In genomic region chr10:60639291-60639690, GRCm38 (mm10) we compare ENCODE assay signal across 21 mouse cellular contexts. TPM values are rescaled to one million over a fixed set of nuclear protein-coding genes. Genes with fewer than 3 reads are reported as not detected.
DNase-seq lines count a peak whose midpoint lies in the region; ATAC-seq and TF ChIP-seq lines count a peak whose summit lies in the region.
"Had no signal": no experiment of that assay in that cellular context is flagged by ENCODE, and none has a peak within 500 bp of the region (broad histone marks: within the 10 kb centered on the region; RNA-seq: fewer than 3 reads in every experiment).

No protein-coding gene starts in this region.

- TF ChIP-seq CTCF in CH12.LX (conservative IDR thresholded peaks at IDR 0.05 in 1 of 2, IDR thresholded peaks at IDR 0.05 in 1 of 2; ENCODE audit: low read depth in 2 of 2, low read length in 2 of 2): no peak

- H3K27me3 ChIP-seq in CH12.LX (replicated peaks): peaks cover 80% of the 10 kb centered on the region

- no peak for TF ChIP-seq POLR2A in CH12.LX (IDR thresholded peaks at IDR 0.05; ENCODE audit: low read depth, low read length)

- no peaks in the 10 kb centered on the region for H3K79me2 ChIP-seq in CH12.LX (replicated peaks; ENCODE audit: control insufficient read depth, extremely low read depth, insufficient read depth, poor library complexity, severe bottlenecking)

- no peak overlapping the region for H3K4me3 ChIP-seq in CH12.LX (replicated peaks in 1 of 3; ENCODE audit: low read depth in 2 of 3, low read length in 2 of 3, poor library complexity in 1 of 3)
- H3K4me3 ChIP-seq: forebrain, embryonic 12.5 days; heart, embryonic 15.5 days; hindbrain, embryonic 13.5 days; liver, embryonic 12.5 days had no signal

- H3K9me3 ChIP-seq in CH12.LX (replicated peaks; ENCODE audit: low read length): no peaks in the 10 kb centered on the region
- H3K9me3 ChIP-seq: forebrain, embryonic 12.5 days; heart, embryonic 15.5 days; hindbrain, embryonic 13.5 days; liver, embryonic 12.5 days had no signal

- dilution Hi-C loops in CH12.LX (cut with MboI; ENCODE audit: extremely low pct_ligation_motif_present, extremely low pct_unique_long_range_greater_than_20kb, low sequenced_read_pairs): no loop called here

- H3K9ac ChIP-seq in CH12.LX (ENCODE audit: insufficient read depth, low read depth): no peak overlapping the region
- H3K9ac ChIP-seq: forebrain, embryonic 12.5 days; heart, embryonic 15.5 days; hindbrain, embryonic 13.5 days; liver, embryonic 12.5 days had no signal

- peak; percentile 10 to 15 for DNase-seq in frontal cortex, postnatal 10 days (ENCODE audit: low spot score in 2 of 2)
- DNase-seq in frontal cortex, postnatal 25 days (ENCODE audit: low spot score in 2 of 2): no peak
- DNase-seq in left cerebral cortex, postnatal 14 days (ENCODE audit: low spot score in 2 of 2): peak; percentile 18 to 26
- DNase-seq in left cerebral cortex, adult 18-20 months (ENCODE audit: low spot score in 2 of 2): no peak
- peak; percentile 47 for DNase-seq in CH12.LX (ENCODE audit: extremely low read depth)
- DNase-seq in adrenal gland, postnatal 36 days: no peak
- DNase-seq in natural killer cell, adult 2 months (ENCODE audit: low spot score in 2 of 2): no peak
- DNase-seq: adrenal gland, adult 8-10 months; left cerebral cortex, postnatal 4 days; retina, postnatal 1 day; thymus, adult 2 months had no signal

- H3K4me2 ChIP-seq in CH12.LX (ENCODE audit: insufficient read depth, low read depth, poor library complexity, severe bottlenecking): no peak overlapping the region
- H3K4me2 ChIP-seq: forebrain, embryonic 12.5 days; heart, embryonic 15.5 days; hindbrain, embryonic 13.5 days; liver, embryonic 12.5 days had no signal

- in situ Hi-C loops in CH12.LX (cut with MboI; ENCODE audit: low pct_ligation_motif_present, low pct_unique_long_range_greater_than_20kb, low sequenced_read_pairs): no loop called here

- no peaks in the 10 kb centered on the region for H3K36me3 ChIP-seq in CH12.LX (replicated peaks in 1 of 2; ENCODE audit: control insufficient read depth in 1 of 2, insufficient read depth in 1 of 2, low read length in 1 of 2)
- H3K36me3 ChIP-seq: forebrain, embryonic 12.5 days; heart, embryonic 15.5 days; hindbrain, embryonic 13.5 days; liver, embryonic 12.5 days had no signal

- TF ChIP-seq RAD21 in CH12.LX (IDR thresholded peaks at IDR 0.05; ENCODE audit: low read depth, low read length): no peak

- H3K4me1 ChIP-seq in CH12.LX (ENCODE audit: control insufficient read depth in 1 of 2, insufficient read depth in 2 of 2): peaks cover 15 to 37% of the 10 kb centered on the region in 2 experiments
- H3K4me1 ChIP-seq: heart, embryonic 15.5 days; liver, embryonic 12.5 days had no signal

- ATAC-seq in granulocyte monocyte progenitor cell, adult 5-6 weeks (replicated peaks; ENCODE audit: poor library complexity, severe bottlenecking): peak; percentile 62
- ATAC-seq: CD4-positive, CD25-positive, alpha-beta regulatory T cell, adult 4 months; intestine, embryonic 16.5 days; liver, embryonic 12.5 days; lung, postnatal 0 days had no signal

- H3K27ac ChIP-seq in CH12.LX (ENCODE audit: insufficient read depth, low read depth): no peak overlapping the region
- H3K27ac ChIP-seq: forebrain, embryonic 12.5 days; heart, embryonic 15.5 days; hindbrain, embryonic 13.5 days; kidney, postnatal 0 days; liver, embryonic 12.5 days had no signal

- peak; percentile 91 for TF ChIP-seq EP300 in CH12.LX (IDR thresholded peaks at IDR 0.05; ENCODE audit: low read length)

- intact Hi-C loops in left cerebral cortex, postnatal 14 days (cut with DNase I): no loop called here

TF ChIP-seq in CH12.LX, 34 proteins besides CTCF, POLR2A, EP300 and RAD21:
- TF ChIP-seq MAZ (IDR thresholded peaks at IDR 0.05; ENCODE audit: low read depth, low read length): no peak
- no peak for TF ChIP-seq TBP (conservative IDR thresholded peaks at IDR 0.05; ENCODE audit: low read depth, low read length)
- TF ChIP-seq MEF2A (IDR thresholded peaks at IDR 0.05; ENCODE audit: borderline replicate concordance, low read depth, low read length): no peak
- TF ChIP-seq ETS1 (conservative IDR thresholded peaks at IDR 0.05; ENCODE audit: low read depth, low read length): peak; percentile 75; the same call in 1 of the 2 replicates
- TF ChIP-seq ZC3H11A (IDR thresholded peaks at IDR 0.05; ENCODE audit: low read depth, low read length): no peak
- TF ChIP-seq JUND (conservative IDR thresholded peaks at IDR 0.05; ENCODE audit: low read depth, low read length): no peak
- TF ChIP-seq HCFC1 (IDR thresholded peaks at IDR 0.05; ENCODE audit: low read depth, low read length): no peak
- no peak for TF ChIP-seq JUN (IDR thresholded peaks at IDR 0.05; ENCODE audit: insufficient read depth, low read depth, low read length)
- no peak for TF ChIP-seq SMC3 (IDR thresholded peaks at IDR 0.05; ENCODE audit: low read depth, low read length)
- TF ChIP-seq SIN3A (IDR thresholded peaks at IDR 0.05; ENCODE audit: low read length): 0 out of 2 replicates have a peak, but pooled peaks have one; percentile 32
- no peak for TF ChIP-seq CHD2 (IDR thresholded peaks at IDR 0.05; ENCODE audit: low read length)
- TF ChIP-seq TCF12 (IDR thresholded peaks at IDR 0.05; ENCODE audit: low read depth, low read length): peak; percentile 87
- TF ChIP-seq MAX (IDR thresholded peaks at IDR 0.05; ENCODE audit: low read length): no peak
- TF ChIP-seq USF1 (IDR thresholded peaks at IDR 0.05; ENCODE audit: low read depth, low read length): no peak
- no peak for TF ChIP-seq CHD1 (IDR thresholded peaks at IDR 0.05; ENCODE audit: low read depth, low read length)
- no peak for TF ChIP-seq KAT2A (IDR thresholded peaks at IDR 0.05; ENCODE audit: insufficient replicate concordance, low read length)
- no peak for TF ChIP-seq PAX5 (IDR thresholded peaks at IDR 0.05; ENCODE audit: low read length)
- no peak for TF ChIP-seq USF2 (conservative IDR thresholded peaks at IDR 0.05; ENCODE audit: low read depth, low read length)
- TF ChIP-seq MYC (IDR thresholded peaks at IDR 0.05; ENCODE audit: low read depth, low read length): peak; percentile 63; the same call in 1 of the 2 replicates
- no peak for TF ChIP-seq NRF1 (IDR thresholded peaks at IDR 0.05; ENCODE audit: low read depth, low read length)
- no peak for TF ChIP-seq ZMIZ1 (IDR thresholded peaks at IDR 0.05; ENCODE audit: low read depth, low read length)
- TF ChIP-seq RCOR1 (conservative IDR thresholded peaks at IDR 0.05; ENCODE audit: low read depth, low read length): 0 out of 2 replicates have a peak, but pooled peaks have one; percentile 31
- no peak for TF ChIP-seq NELFE (IDR thresholded peaks at IDR 0.05; ENCODE audit: low read depth, low read length)
- TF ChIP-seq MAFK (IDR thresholded peaks at IDR 0.05; ENCODE audit: insufficient replicate concordance, low read length): peak; percentile 59; the same call in 1 of the 2 replicates
- no peak for TF ChIP-seq E2F4 (IDR thresholded peaks at IDR 0.05; ENCODE audit: insufficient replicate concordance, low read depth, low read length)
- no peak for TF ChIP-seq ZNF384 (IDR thresholded peaks at IDR 0.05; ENCODE audit: low read depth, low read length)
- TF ChIP-seq POLR2AphosphoS2 (IDR thresholded peaks at IDR 0.05; ENCODE audit: low read depth, low read length): no peak
- no peak for TF ChIP-seq UBTF (IDR thresholded peaks at IDR 0.05; ENCODE audit: low read depth, low read length)
- TF ChIP-seq ZKSCAN1 (IDR thresholded peaks at IDR 0.05; ENCODE audit: borderline replicate concordance, low read depth, low read length): no peak
- no peak for TF ChIP-seq MXI1 (IDR thresholded peaks at IDR 0.05; ENCODE audit: low read depth, low read length)
- peak; percentile 61 for TF ChIP-seq BHLHE40 (IDR thresholded peaks at IDR 0.05; ENCODE audit: low read depth, low read length)
- TF ChIP-seq ELF1 (IDR thresholded peaks at IDR 0.05; ENCODE audit: low read depth, low read length): no peak
- TF ChIP-seq IRF4 (IDR thresholded peaks at IDR 0.05; ENCODE audit: low read depth, low read length): peak; percentile 95
- no peak for TF ChIP-seq GABPA (IDR thresholded peaks at IDR 0.05; ENCODE audit: insufficient replicate concordance, low read depth, low read length)

RNA-seq across cellular contexts. Expression of gene Cdh23, which starts 57.0 kb away (rescaled TPM):
- 1 to 10 TPM; 1.5 to 2.0 TPM for total RNA-seq in left cerebral cortex, postnatal 14 days (2021)
- total RNA-seq in left cerebral cortex, adult 18-20 months (2021): 1 to 10 TPM; 2.1 to 2.2 TPM
- 0.30 and 0.34 TPM in 2 replicates for total RNA-seq in CH12.LX (2012; rRNA removed)
- 0.04 and 0.20 TPM in 2 replicates for total RNA-seq in CH12.LX (2014; rRNA removed)
- 0.73 and 0.75 TPM in 2 replicates for polyA plus RNA-seq in CH12.LX (2012; ENCODE audit: insufficient read length, low read depth)
- total RNA-seq in granulocyte monocyte progenitor cell, adult 5-6 weeks (2014; fragmentation: Nextera tagmentation): 0.81 TPM in 1 of 2 replicates, not detected in the other
- total RNA-seq in granulocyte monocyte progenitor cell, adult 5-6 weeks (2017): 0.13 TPM in 1 of 2 replicates, not detected in the other
- 1 to 10 TPM in 1 of 2 experiments, under 1 TPM in 1; 0.79 to 2.0 TPM for total RNA-seq in adrenal gland, postnatal 36 days (2021)
- total RNA-seq: megakaryocyte-erythroid progenitor cell, adult 5-6 weeks had no signal

Comparison
In these comparisons a context has a peak if more than half of its experiments do, and no peak if none do; other contexts are left out.
1. DNase-seq: peak in frontal cortex, postnatal 10 days (2 of 2), left cerebral cortex, postnatal 14 days (2 of 2) and CH12.LX (single experiment); none in frontal cortex, postnatal 25 days (0 of 2), left cerebral cortex, adult 18-20 months (0 of 2), adrenal gland, postnatal 36 days (0 of 2) and natural killer cell, adult 2 months (0 of 2).